Mouse (Mus musculus) spleen, adult 12 weeks (tissue): ENCODE data around the gene Slc26a9.

Experiments
- DNase-seq: peaks from one replicate; pipeline ENCODE4 v3.0.0; 2022; ENCODE audit warnings: low spot score

The Slc26a9 gene

DNA sequence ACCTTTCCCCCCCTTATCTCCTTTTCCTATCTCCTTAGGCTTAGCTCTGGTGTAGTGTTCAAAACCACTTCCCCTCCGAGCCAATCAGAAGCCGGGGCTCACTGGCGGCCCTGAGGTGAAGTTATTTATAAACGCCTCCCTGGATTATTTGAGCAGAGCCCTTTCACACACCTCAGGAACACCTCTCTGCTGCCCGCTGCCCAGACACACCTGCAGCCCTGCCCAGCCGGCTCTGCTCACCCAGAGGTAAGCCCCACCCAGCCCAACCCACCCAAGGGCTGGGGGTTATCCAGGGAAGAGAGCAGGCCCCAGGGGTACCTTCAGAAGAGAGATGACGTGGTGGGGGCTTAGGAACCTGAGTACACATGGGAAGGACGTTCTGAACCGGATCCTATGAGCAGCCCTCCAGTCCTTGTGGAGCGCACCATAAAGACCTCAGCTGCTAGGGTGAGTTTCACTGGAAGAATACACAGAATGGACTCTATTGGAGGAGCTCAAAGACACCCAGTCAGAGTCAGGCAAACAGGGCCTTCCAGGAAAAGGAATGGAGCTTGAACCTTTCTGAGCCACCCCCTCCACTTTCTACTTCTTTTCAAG, at the start of gene Slc26a9:
Gene Slc26a9, plus strand, starts transcription at position 155 of the 597 bp plus-strand sequence.
- DNase-seq: no peak

DNA sequence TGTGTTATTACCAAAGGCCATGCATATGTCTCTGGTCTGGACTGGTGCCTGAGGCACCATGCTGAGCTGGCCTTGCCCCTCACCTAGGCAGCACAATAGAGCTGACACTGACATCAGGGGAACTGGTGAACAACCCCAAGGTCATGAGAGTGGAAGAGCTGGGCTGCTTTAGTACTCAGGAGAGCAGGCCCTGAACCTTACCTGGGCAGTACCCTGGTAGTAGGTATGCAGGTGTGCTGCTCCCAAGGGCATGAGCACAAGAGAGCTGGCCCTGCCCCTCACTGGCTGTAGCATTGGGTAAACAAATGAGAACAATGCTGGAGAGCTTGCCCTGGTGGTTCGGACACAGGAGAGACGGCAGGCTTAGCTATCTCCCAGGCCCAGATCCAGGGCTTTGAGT, 48.5 kb upstream of the Slc26a9 start:
- DNase-seq: no peak

DNA sequence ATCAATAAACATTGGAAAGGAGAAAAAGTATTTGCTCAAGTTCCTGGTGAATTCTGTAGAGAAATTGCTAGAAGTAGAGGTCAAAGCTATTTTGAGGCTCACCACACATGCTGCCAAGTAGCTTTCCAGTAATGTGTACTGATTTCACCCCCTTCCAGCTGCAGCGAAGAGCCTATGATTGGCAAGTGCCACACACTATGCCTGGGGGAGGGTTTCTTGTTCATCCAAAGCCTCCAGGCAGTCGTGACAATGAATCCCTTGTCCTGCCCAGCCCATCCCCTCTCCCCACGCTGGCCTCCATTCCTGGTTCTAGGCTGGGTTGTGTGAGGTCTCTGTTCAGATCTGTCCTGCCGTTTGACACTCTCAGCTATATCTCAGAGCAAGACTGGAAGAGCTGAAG, 47.5 kb upstream of the Slc26a9 start:
- DNase-seq: no peak

DNA sequence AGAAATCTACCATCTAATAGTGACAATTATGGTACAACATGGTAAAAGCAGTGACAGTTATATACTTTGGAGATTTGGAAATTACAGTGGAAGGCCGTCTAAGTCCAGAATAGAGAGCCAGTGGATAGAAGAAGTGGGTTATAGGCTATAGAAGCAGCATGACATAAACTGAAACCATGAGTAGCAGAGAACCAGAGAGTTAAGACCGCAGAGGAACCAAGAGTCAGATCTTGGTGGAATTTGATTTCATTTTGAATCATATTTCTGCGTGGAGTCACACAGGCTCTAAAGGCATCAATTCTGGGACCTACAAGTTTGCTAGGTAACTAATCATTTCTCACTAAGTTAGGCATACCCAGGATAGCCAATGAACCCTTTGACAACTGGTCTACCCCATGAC, 45.1 kb upstream of the Slc26a9 start:
- no peak for DNase-seq

DNA sequence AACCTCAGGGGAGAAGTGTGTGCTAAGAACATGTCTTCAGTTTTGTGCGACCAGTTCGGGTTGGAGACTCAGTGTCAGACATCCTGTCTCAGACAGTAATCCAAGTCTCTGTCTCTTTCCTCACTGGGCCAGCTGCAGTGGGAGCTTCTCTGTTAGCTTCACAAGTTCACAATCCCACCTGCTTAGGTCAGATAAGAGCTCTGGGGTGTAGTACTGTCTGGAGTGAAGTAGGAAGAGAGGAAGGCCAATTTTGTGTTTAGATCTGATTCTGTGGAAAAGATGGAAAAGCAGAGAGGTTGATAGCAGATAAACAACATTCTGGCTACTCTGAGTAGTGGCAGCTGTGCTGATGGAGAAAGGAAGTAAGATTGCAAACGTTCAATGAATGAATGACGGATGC, 44.2 kb upstream of the Slc26a9 start:
- no peak for DNase-seq

DNA sequence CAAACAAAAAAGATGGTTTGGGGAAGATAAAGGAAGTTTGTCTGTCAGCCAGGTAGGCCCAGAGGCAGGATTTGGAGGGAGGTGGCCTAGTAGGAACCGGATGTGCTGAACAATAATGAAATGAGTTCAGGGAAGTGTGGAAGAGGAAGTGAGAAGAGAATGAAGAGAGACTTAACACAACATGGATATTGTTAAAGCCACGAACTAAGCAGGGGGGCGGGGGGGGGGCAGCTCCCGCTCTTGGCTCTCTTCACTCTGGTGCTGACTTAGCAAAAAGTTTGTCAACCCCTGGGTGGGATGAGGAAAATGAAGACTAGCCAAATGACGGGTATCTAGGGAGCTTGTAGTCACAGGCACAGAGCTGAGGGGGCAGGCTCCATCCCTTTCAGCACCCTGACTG, 43.4 kb upstream of the Slc26a9 start:
- no peak for DNase-seq

DNA sequence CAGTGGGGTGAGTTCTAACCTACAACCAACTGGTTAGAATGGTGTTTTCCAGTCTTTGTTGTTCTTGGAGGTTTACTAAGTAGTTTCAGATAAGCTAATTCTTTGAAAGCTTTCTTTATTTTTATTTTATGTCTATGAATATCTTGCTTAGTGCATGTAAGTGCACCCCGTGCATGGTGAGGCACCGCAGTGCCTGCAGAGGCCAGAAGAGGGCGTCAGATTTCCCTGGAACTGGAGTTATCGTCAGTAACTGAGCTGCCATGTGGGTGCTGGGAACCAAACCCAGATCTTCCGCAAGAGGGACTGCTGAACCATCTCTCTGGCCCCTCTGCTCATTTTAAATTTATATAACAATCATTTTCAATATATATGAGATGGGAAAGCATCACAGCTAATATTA, 42.4 kb upstream of the Slc26a9 start:
- no peak for DNase-seq

DNA sequence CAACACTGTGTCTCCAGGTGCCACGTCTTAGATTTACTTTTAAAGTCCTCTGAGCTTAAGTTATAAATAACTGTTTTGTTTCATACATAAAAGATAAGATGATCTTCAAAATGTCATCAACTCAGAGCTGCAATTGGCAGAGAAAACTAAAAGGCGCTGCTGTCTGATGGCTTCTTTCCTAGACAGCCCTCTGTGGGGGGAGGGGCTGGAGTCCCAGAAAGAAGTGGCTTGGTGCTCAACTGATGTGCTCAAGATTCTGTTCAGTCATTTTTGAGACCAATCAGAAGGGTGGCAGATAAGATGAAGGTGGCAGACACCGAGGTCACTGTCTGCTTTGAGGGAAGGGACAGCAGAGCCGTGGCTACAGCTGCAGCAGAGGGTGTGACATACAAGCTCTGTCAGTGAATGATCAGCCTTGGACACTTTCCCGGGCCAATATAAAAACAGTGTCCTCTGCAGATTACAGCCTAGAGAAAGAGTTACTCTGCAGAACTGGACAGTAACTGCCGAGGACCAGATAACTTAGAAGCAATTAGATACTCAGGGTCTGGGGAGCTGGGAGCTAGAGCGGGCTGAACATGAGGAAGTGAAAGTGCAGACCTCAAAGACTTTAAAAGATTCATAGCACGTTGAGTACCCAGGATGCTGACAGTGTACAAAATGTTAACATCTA, 41.6 kb upstream of the Slc26a9 start:
- no peak for DNase-seq

DNA sequence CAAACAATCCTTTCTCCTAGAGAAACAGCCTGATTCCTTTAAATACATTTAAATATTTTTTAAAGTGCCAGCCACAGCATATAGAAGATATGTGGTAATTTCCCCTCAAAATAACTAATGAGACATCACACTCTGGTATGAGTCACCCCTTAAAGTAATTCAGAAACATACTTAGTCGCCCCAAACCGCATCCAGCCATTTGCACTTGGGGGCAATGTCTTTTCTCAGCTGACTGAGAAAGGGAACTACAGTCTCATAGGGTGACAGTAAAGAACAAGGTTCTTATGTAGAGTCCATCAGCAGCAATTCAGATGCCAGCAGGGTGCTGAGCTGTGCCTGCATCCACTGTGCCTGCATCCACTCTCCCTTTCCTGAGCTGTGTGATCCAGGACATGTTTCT, 40.3 kb upstream of the Slc26a9 start:
- DNase-seq: no peak

DNA sequence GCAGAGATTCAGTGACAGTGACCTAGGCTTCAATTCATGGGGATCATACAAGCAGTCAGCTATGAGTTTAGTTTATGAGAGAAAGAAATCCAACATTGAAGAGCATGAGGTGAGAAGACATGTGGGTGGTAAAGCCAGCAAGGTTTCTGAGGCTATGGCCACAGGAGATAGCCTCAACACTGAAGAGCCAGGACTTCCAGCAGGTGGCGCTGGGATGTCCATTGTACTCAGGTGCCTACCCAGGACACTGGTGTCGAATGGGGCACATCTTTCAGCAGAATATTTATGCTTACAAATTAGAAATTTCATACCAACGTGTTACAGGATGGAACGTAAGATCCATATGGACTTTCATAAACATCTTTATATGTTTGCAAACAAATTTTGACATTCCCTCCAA, 35.5 kb upstream of the Slc26a9 start:
- DNase-seq: peak; percentile 39

DNA sequence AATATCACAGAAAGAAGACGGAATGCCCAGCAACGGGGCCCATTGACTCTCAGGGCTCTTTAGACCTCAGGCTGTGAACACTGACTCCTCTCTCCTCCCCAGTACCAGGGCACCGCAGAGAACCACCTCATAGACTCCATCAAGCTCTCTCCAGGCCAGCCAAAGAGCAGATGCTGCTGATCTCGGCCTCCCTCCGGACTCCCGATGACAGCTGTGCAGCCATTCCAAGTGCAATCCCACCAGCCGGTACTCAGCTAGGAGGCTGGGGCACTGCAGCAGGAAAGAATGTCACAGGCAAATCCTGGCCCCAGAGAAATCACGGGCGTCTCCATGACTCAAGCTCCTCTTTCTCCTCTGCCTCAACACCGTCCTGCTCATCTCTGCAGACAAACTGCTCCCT, 32.3 kb upstream of the Slc26a9 start:
- DNase-seq: no peak

DNA sequence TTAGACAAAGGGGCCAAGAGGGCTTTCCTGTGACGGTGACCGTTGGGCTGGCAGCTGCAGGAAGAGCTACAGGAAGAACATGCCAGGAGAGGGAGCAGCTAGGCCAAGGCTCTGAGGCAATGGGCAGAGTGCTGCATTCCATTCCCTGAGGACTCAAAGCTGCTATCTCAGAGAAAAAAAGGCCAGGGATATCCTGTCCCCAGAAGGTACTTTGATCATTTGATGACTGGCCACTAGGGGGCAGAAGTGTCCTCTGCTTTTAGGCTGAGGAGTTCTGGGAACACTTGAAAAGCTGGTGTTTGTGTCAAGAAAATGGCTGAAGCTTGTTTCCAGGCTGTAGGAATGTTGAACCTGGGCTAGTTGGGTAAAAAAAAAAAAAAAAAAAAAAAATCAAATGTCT, 31.4 kb upstream of the Slc26a9 start:
- peak; percentile 27 for DNase-seq

DNA sequence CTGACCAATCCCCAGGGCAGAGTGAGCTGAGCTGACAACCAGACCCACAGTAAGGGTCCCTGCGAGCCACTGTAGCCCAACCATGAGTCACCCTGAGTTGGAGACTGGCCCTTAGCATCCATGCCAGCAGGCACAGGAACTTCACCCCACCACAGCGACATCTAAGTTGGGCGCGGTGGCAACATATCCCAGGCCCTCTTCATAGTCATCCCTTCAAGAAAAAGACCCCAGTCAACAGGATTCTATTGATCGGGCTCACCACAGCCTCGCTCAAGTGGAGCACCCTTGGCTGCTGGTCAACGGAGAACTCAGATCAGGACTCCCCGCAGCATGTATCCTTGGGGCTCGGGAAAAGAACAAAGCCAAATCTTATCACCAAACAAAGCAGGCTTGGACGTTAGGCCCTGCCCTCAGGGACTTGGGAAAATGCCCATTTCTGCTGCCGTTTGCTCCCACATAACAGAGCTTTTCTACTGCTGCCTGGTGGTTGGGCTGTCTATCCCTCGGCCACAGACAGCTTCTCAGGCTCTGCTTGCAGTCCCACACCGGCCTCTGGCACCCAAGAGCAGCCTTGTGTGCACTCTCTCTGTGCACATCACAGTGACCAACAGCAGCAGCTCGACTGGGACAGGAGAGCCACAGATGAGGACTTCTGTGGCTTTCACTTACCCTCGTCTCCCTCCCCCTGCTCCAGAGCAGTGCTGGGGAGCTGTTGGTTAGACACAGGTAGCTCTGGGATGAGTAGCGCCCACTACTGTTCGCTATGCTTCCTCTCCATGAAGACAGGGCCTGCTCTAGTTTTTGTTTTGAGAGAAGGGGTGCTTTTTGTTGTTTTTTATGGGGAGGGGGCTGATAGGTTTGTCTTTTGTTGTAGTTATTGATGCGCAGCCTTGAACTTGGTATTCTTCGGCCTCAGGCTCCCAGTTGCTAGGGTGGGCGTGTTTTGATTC, 29.2 kb upstream of the Slc26a9 start:
- no peak for DNase-seq

DNA sequence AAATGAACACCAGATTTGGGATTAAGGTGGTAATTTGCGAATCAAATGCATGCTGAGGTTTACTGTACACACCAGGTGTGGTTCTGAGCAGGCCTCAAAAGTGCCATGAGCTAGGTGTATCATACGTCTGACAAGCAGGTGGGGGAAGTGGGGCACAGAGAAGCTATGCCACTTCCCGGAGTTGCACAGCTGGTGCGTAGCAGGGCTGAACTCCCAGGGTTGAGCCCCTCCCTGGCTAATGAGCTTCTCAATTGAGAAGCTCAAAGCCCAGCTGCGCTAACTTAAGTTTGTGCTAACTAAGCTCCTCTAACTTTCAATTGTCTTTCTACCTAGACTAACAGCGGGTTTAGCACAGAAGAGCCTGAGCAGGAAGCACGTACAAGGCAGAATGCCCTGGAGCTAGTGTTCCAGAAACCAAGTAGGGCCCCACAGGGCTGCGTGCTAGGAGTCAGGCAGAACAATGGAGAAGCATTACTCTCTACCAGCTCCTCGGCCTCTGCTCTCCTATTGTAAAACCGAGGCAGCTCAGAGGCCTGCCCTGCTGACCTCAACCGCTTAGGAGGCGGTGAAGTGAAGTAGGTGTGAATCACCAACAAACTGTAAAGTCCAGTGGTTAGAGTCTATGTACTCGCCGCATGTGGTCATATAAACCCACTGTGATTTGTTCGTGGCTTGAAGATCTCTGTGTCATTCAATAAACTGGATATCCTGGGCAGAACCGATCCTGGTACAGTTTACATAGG, 24.7 kb upstream of the Slc26a9 start:
- DNase-seq: no peak

DNA sequence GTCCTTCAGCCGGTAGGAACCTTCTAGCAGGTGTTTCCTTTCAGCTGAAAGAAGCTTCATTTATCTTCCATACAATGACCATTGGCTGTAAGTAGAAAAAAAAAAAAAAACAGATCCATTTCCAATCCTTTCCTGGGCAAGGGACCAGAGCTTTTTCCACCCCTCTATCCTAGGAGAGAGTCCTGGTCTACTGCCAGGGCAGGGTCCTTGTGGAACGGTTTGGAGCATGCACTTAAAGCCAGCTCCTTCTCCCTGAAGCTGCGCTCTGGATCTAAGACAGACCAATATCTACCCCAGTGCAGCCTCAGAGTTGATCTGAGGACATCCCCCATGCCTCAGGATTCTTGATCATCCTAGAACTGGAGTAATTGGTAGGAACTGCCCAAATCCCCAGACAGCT, 21.8 kb upstream of the Slc26a9 start:
- DNase-seq: no peak

DNA sequence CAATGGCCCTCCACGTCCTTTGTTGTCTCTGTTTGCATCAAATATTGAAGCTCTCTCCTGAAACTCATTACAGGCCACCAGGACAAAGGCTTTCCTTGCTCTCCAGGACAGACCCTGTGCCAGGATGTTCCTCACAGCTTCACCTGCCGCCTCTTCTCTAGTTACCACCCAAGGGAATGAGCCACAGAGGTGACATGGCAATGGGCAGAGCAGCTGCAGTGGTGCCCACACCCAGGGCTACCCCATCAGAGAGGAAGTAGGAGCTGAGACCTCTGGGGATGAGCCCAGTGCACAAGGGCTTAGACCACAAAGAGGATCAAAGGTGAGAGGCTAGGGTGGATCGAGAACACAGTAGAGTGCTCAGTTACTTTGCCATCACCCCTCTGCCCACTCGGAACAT, 20.3 kb upstream of the Slc26a9 start:
- no peak for DNase-seq

DNA sequence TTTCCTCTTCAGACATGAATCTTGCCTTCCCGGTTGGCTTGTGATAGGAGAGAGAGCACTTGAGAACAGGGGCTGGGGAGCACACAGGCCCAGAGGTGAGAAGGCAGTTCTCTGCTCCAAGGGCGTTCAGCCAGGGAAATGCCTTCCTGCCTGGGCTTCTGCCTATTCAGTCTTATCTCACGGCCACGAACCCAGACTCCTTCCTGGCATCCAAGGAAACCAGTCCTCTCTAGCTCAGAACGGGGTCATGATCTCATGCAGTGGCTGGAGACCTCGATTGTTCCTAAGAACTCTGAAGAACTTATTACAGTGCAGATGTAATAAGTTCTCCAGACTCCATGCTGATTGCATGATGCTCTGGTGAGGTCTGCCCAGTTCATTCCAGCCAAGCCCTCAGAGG, 17.2 kb upstream of the Slc26a9 start:
- DNase-seq: no peak

DNA sequence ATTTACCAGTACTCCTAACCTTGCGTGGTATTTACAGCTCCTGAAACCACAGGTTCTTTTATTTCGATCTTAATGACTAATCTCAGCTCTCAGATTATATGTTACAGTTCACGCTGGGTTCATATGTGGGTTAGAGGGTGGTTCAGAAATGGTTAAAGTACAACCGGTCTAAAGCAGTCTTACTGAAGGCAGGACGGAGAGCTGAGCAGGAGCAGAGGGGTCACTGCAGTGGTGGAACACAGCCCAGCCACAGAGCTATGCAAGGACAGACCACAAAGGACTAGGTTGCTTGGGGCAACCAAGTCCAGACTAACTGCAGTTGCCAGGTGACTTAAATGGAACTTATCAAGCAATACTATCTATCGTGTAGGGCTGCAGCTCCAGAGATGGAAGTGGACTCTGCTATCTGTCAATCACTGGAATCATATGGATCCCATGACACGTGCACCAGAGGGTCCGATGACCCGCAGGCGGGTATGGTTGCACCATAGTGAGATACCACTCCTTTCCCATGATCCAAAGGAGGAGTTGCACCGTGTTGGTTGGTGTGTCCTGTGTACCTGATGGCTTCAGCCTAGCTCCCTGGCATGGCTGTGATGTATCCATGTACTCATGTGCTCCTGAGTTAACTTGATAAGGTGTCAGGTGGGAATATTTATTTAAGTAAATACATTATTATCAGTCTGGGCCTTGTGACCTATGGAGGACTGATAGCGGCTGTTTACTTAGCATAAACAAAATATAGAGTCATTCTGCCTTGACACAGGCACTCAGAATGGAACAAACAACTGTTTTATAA, 13.0 kb upstream of the Slc26a9 start:
- no peak for DNase-seq

DNA sequence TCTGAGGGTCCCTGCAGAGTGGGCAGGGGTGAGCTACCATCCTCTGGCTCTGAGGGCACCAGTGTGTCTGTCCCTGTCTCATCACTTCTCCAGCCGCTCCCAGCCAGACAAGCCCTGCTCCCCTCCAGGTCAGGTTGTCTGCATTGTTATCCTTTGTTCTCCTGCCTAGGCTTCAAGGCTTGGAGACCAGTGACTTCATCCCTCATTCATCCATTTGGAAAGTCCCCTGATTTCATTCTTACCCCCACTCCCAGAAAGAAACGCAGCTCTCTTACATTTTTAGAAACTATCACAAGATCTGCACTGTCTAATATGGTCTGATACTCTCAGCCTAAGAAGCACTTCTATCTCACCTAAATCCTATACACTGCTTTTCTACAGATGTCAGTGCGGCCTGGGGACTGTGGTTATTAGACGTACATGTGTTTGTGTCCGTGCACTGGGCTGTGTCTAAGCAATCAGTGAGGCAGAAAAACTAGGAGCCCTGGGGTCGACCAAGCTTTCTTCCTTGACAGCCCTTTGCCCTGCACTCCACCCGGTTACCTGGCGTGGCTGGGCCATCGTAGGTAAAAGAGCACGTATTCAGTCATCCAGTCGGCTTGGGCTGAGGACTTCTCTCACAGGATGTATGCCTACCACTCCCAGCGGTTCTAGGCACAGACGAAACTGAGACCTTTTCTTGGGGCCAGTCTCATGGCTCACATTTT, 10.2 kb upstream of the Slc26a9 start:
- no peak for DNase-seq

DNA sequence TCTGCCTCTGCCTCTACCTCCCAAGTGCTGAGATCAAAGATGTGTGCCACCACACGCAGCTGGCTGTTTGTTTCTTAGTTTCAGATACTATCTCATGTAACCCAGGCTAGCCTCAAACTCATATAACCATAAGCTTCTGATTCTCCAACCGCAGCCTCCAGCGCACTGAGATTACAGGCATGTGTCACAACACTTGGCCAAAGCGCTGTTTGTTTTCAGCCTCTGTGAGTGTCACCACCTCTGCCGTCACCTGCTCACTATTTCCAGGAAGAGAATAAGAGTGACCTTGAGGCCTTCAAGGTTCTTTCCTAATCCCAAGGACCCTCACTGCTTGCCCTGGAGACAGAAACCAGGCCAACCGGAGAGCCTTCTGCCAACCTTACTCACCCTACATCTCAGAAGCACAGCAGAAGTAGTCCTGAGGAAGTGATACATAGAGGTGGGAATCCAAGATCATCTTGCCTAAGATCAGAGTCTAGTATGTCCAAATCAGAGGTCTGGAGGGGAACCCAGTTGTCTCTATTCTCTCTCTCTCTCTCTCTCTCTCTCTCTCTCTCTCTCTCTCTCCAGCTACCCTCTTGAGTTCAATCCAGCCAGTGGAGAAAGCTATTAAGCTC, 9.1 kb upstream of the Slc26a9 start:
- no peak for DNase-seq
